Mouse (Mus musculus): ENCODE measurements at regions not wholly inside any gene's neighbourhood (a gene's known extent, or its start where the extent isn't known, plus 50 kb on each side); places are given as distances from the start of the nearest gene placed in this dataset.

DNA sequence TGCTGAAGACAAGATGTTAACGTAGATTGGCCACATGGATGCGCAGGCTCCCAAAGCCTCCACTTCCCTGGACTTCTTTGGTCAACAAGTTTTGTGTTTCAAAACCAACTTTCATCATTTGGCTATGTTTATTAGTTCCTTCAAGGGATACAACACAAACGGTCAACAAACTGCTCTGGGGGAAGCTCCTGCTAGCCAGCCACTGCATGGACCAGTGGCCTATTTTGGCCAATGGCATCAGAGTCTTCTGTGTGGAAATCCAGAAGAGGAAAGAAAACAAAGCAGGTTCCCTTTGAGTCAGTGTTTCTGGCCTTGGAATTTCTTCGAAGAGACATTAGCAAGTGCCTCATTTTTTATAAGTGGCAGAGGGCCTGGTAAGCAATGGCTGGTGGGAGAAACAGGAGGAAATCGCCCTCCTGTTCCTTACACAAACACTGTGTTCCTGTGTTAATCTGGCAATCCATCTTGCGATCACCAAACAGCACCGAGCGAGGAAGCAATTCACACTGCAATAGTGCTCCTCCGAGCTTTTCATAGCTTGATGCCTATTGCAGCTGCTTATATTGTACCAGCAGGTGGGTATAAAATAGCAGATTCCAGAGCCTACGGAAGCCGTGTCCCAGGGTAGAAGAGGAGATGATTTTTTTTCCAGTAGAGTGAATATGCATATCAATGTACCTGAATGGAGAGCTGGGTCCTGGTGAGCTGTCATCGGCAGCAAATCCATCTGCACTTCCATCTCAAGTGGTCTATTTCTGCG, 651.0 kb downstream of the Diaph3 start:
- DNase-seq (ENCODE audit: low spot score) = no peak
- no peaks in the 10 kb centered on the region for H3K9me3 ChIP-seq (ENCODE audit: control insufficient read depth, low read length)
- H3K4me3 ChIP-seq (replicated peaks; ENCODE audit: low read length) = no peak overlapping the region
- WGBS = 52% methylated on average over 13 of the region's 13 CpGs
- peak overlapping the region; percentile 15; the same call in 1 of the 2 replicates for H3K4me2 ChIP-seq (replicated peaks)
- peak; percentile 51; the same call in 1 of the 2 replicates for ATAC-seq (ENCODE audit: low FRiP score)
- H3K4me1 ChIP-seq (replicated peaks; ENCODE audit: control insufficient read depth, insufficient read depth, low read length) = peaks cover 21% of the 10 kb centered on the region
- H3K9ac ChIP-seq = peak overlapping the region; percentile 33; the same call in 1 of the 2 replicates
- H3K27ac ChIP-seq = peak overlapping the region; percentile 68
- H3K27me3 ChIP-seq (ENCODE audit: control insufficient read depth, insufficient read depth, low read length) = no peaks in the 10 kb centered on the region
- no peaks in the 10 kb centered on the region for H3K36me3 ChIP-seq (replicated peaks; ENCODE audit: control insufficient read depth, insufficient read depth)

DNA sequence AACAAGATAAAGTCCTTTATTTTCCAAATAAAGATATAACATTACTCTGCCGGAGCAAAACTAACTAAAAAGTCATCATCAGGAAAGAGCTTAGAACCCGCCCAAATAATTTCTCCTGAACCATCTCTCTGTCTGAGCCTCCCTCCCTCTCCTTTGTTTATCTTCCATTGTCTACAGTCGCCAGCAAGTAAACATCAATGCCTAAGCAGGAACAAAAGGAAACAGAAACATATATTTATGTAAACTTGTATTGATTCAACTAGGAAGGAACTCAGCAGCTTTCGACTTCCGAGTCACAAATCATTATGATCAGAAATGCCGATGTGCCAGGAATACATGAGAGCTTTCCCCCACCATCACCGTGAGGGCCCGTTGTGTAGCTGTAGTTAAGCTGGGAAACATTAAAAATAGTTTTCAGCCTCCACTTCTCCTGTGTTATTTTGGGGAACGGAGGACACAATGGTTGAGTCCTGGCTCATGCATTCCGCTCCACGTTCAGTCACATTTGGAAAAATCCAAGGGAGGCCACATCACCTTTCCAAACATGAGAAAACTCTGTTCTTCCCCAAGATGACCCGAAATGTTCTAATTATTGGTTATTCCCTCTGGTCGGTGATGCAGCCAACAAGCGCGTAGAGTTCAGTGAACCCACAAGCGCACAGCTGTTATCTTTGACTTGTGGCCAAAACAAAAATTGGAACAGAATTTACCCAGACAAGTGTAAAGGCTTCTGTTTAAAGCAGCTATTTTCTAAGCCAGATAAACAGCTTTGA, 651.8 kb downstream of the Diaph3 start:
- H3K9ac ChIP-seq = no peak overlapping the region
- DNase-seq (ENCODE audit: low spot score) (peak; percentile 65), ATAC-seq (ENCODE audit: low FRiP score) (no peak)
- H3K9me3 ChIP-seq (ENCODE audit: control insufficient read depth, low read length) = no peaks in the 10 kb centered on the region
- no peaks in the 10 kb centered on the region for H3K36me3 ChIP-seq (replicated peaks; ENCODE audit: control insufficient read depth, insufficient read depth)
- WGBS = 68% methylated on average over 16 of the region's 16 CpGs
- H3K27me3 ChIP-seq (ENCODE audit: control insufficient read depth, insufficient read depth, low read length) = no peaks in the 10 kb centered on the region
- no peak overlapping the region for H3K4me2 ChIP-seq (replicated peaks)
- H3K27ac ChIP-seq = peak overlapping the region; percentile 68; the same call in 1 of the 2 replicates
- no peak overlapping the region for H3K4me3 ChIP-seq (replicated peaks; ENCODE audit: low read length)
- peaks cover 21% of the 10 kb centered on the region for H3K4me1 ChIP-seq (replicated peaks; ENCODE audit: control insufficient read depth, insufficient read depth, low read length)

DNA sequence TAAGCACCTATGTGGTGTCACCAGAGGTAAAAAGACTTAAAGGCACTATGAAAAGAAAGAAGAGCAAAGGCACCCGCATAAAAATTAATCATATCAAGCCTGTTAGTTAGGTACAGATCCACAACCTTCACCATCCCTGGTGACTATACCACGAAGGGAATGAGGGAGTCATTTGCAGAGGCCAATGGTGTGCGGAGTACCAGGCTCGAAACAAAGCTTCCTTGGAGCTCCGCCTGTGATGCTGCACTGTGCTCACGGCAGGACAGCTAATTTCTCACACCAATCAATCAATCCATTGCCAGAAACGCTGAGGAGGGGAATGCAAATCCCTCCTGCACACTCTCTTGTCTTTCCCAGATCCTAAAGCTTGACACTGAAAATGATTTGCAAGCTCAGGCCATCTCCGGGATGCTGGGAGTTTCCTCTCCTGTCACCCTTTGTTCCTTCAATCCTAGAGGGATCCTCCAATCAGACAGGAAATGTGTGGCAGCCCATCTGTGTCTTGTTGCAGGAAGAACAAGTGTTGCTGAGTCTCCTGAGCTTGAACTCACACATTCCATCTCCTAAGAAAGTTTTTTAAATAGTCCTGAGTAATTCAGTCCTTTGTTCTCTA, 653.6 kb downstream of the Diaph3 start:
- ATAC-seq (ENCODE audit: low FRiP score) (peak; percentile 60; the same call in 1 of the 2 replicates), DNase-seq (ENCODE audit: low spot score) (no peak)
- no peak overlapping the region for H3K27ac ChIP-seq
- no peak overlapping the region for H3K4me3 ChIP-seq (replicated peaks; ENCODE audit: low read length)
- H3K4me1 ChIP-seq (replicated peaks; ENCODE audit: control insufficient read depth, insufficient read depth, low read length) = peaks cover 21% of the 10 kb centered on the region
- H3K36me3 ChIP-seq (replicated peaks; ENCODE audit: control insufficient read depth, insufficient read depth) = no peaks in the 10 kb centered on the region
- H3K9me3 ChIP-seq (ENCODE audit: control insufficient read depth, low read length) = no peaks in the 10 kb centered on the region
- 29% methylated on average over 8 of the region's 8 CpGs for whole genome bisulfite sequencing
- H3K27me3 ChIP-seq (ENCODE audit: control insufficient read depth, insufficient read depth, low read length) = no peaks in the 10 kb centered on the region
- no peak overlapping the region for H3K4me2 ChIP-seq (replicated peaks)
- 0 out of 2 replicates have a peak overlapping the region, but pooled peaks have one; percentile 13 for H3K9ac ChIP-seq

DNA sequence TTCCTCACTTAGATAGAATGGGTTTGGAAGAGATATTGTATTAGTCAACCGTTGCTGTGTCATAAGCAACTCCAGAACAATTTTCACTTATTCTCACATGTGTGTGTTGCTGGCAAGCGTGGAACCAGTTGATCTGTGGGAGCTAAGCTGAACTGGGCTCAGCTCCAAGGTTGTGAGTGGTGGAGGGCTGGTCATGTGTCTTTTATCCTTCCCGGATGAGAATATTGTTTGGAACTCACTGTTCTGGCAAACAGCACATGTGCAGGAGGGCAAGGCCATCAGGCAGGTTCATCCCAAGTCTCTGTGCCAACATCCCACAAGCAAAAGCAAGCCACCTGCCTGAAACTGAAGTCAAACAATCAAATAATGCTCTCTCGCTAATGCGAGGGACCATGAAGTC, 656.8 kb downstream of the Diaph3 start:
- no peak for DNase-seq (ENCODE audit: low spot score)
- WGBS = 83% methylated on average over 5 of the region's 5 CpGs

DNA sequence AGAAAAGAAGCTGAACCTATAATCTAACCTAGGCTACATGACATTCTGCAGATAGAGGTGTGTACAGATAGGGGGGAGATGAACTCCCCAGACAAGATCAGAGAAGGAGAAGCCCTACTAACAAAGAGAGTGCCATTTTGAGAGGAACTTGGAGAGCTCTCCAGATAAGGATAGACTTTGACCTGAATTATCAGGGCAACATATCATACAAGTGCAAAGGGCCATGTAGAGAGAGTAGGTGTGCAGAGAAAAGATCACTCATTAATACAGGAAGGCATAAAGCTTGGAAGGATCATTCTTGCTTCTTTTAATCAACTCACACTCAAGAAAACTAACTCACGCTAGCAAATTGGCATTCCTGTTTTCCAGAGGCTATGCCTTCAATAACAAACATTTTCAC, 667.4 kb downstream of the Diaph3 start:
- Histone ChIP-seq H3K4me2 (replicated peaks) (no peak overlapping the region), H3K27me3 (ENCODE audit: control insufficient read depth, insufficient read depth, low read length) (no peaks in the 10 kb centered on the region), H3K9ac (no peak overlapping the region), H3K9me3 (ENCODE audit: control insufficient read depth, low read length) (no peaks in the 10 kb centered on the region), H3K27ac (no peak overlapping the region), H3K4me1 (replicated peaks; ENCODE audit: control insufficient read depth, insufficient read depth, low read length) (no peaks in the 10 kb centered on the region), H3K4me3 (replicated peaks; ENCODE audit: low read length) (no peak overlapping the region), H3K36me3 (replicated peaks; ENCODE audit: control insufficient read depth, insufficient read depth) (no peaks in the 10 kb centered on the region)
- ATAC-seq (ENCODE audit: low FRiP score) (no peak), DNase-seq (ENCODE audit: low spot score) (no peak)
- WGBS = 97% methylated on average over 1 of the region's 1 CpGs

More for the DNA sequence above, 656.8 kb downstream of the Diaph3 start:
- Histone ChIP-seq H3K4me1 (replicated peaks; ENCODE audit: control insufficient read depth, insufficient read depth, low read length) (0 out of 2 replicates have a peak, but pooled peaks cover 5% of the 10 kb centered on the region), H3K4me2 (replicated peaks) (no peak overlapping the region), H3K4me3 (replicated peaks; ENCODE audit: low read length) (no peak overlapping the region), H3K9ac (no peak overlapping the region), H3K9me3 (ENCODE audit: control insufficient read depth, low read length) (no peaks in the 10 kb centered on the region), H3K27ac (no peak overlapping the region), H3K36me3 (replicated peaks; ENCODE audit: control insufficient read depth, insufficient read depth) (no peaks in the 10 kb centered on the region), H3K27me3 (ENCODE audit: control insufficient read depth, insufficient read depth, low read length) (no peaks in the 10 kb centered on the region)
- ATAC-seq (ENCODE audit: low FRiP score) = no peak

DNA sequence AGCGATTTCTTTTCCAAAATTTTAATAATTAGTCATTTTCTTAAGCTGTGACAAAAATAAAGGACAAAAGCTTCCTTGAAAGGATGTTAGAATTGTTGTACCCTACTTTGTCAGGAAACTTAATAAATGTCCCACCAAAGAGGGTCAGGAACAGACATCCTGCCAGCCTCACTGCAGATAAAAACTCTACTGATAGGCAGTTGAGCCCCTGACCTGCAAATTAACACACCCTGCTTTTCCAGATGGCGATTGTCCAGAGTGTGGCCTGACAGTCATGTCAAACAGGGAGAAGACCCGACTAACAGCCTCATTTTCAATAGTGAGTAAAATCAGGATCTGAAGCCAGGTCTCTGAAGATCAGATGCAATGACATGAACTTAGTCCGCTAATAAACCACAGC, 670.6 kb downstream of the Diaph3 start:
- Histone ChIP-seq H3K9me3 (ENCODE audit: control insufficient read depth, low read length) (no peaks in the 10 kb centered on the region), H3K4me3 (replicated peaks; ENCODE audit: low read length) (no peak overlapping the region), H3K27me3 (ENCODE audit: control insufficient read depth, insufficient read depth, low read length) (no peaks in the 10 kb centered on the region), H3K4me2 (replicated peaks) (no peak overlapping the region), H3K36me3 (replicated peaks; ENCODE audit: control insufficient read depth, insufficient read depth) (no peaks in the 10 kb centered on the region), H3K9ac (no peak overlapping the region), H3K27ac (no peak overlapping the region), H3K4me1 (replicated peaks; ENCODE audit: control insufficient read depth, insufficient read depth, low read length) (no peaks in the 10 kb centered on the region)
- WGBS = 69% methylated on average over 4 of the region's 4 CpGs
- DNase-seq (ENCODE audit: low spot score) (no peak), ATAC-seq (ENCODE audit: low FRiP score) (no peak)

DNA sequence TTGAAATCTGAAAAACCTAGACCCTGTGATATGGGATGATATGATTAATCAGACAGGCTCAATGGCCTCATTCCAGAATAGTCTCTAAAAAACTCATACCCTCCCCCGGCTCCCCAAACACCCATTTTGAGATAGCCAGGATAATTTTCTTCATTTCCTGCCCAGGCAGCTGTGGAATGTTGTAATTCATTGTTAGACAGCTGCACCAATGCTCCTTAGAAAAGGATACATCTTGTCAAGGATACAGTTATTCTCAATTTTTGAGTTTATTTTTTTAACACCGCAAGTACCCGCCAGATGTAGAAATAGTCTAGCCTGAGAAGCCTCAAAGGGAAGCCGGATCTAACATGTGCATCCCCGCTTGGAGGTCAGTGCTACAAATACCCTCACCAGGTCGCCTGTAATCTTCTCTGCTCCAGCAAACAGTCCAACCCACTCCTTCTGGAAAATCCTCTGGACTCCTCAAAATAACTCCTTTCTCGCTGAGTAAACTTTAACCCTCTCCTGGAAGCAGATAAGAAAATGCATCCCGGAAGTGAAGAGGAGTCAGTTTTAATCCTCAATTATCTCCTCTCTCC, 673.1 kb downstream of the Diaph3 start:
- DNase-seq (ENCODE audit: low spot score) (no peak), ATAC-seq (ENCODE audit: low FRiP score) (no peak)
- Histone ChIP-seq H3K9ac (no peak overlapping the region), H3K4me3 (replicated peaks; ENCODE audit: low read length) (no peak overlapping the region), H3K9me3 (ENCODE audit: control insufficient read depth, low read length) (no peaks in the 10 kb centered on the region), H3K27me3 (ENCODE audit: control insufficient read depth, insufficient read depth, low read length) (no peaks in the 10 kb centered on the region), H3K4me1 (replicated peaks; ENCODE audit: control insufficient read depth, insufficient read depth, low read length) (no peaks in the 10 kb centered on the region), H3K36me3 (replicated peaks; ENCODE audit: control insufficient read depth, insufficient read depth) (no peaks in the 10 kb centered on the region), H3K4me2 (replicated peaks) (no peak overlapping the region), H3K27ac (no peak overlapping the region)
- WGBS = 69% methylated on average over 8 of the region's 8 CpGs

DNA sequence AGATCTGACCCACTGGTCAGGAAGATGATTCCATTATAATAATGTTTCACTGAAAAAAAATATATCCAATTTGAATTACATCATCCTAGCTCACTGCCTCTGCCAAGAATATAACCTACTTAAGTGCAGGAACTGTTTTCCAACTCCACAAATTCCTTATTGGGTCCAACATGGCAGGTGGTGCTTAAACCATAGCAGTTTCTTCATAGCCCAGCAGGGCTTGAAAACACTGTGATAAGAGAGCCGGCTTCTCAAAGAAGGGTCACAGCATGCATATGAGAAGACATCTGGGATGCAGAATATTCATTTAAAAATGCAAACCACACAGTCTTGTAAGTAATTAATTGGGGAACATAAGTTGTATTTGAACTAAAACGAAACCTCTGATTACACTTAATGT, 677.6 kb downstream of the Diaph3 start:
- no peak overlapping the region for H3K27ac ChIP-seq
- no peak overlapping the region for H3K4me2 ChIP-seq (replicated peaks)
- DNase-seq (ENCODE audit: low spot score) (no peak), ATAC-seq (ENCODE audit: low FRiP score) (no peak)
- no peaks in the 10 kb centered on the region for H3K4me1 ChIP-seq (replicated peaks; ENCODE audit: control insufficient read depth, insufficient read depth, low read length)
- H3K9ac ChIP-seq = no peak overlapping the region
- no peaks in the 10 kb centered on the region for H3K27me3 ChIP-seq (ENCODE audit: control insufficient read depth, insufficient read depth, low read length)
- no peak overlapping the region for H3K4me3 ChIP-seq (replicated peaks; ENCODE audit: low read length)
- 71% methylated on average over 2 of the region's 2 CpGs for WGBS
- H3K36me3 ChIP-seq (replicated peaks; ENCODE audit: control insufficient read depth, insufficient read depth) = no peaks in the 10 kb centered on the region
- no peaks in the 10 kb centered on the region for H3K9me3 ChIP-seq (ENCODE audit: control insufficient read depth, low read length)

DNA sequence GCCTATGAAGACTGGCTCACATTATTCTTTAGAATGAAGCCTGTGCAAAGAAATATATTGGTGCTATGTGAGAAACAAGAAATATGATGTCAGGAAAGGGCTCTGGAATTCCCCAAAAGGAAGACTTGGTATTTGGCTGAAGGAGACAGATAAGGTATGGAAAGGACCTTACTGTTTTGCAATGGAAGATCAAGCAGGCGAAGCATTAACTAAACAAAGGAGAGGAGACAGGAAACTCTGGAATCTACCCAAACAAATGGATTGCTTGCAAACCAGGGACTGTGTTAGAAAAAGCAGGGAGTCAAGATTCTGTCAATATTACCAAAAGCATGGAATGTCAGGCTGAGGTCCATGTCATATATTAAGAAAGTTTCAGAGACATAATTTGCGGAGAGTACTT, 687.9 kb downstream of the Diaph3 start:
- H3K27ac ChIP-seq = no peak overlapping the region
- H3K4me3 ChIP-seq (replicated peaks; ENCODE audit: low read length) = no peak overlapping the region
- H3K4me1 ChIP-seq (replicated peaks; ENCODE audit: control insufficient read depth, insufficient read depth, low read length) = no peaks in the 10 kb centered on the region
- H3K27me3 ChIP-seq (ENCODE audit: control insufficient read depth, insufficient read depth, low read length) = no peaks in the 10 kb centered on the region
- no peak overlapping the region for H3K9ac ChIP-seq
- H3K9me3 ChIP-seq (ENCODE audit: control insufficient read depth, low read length) = no peaks in the 10 kb centered on the region
- 89% methylated on average over 2 of the region's 2 CpGs for WGBS
- H3K4me2 ChIP-seq (replicated peaks) = no peak overlapping the region
- no peaks in the 10 kb centered on the region for H3K36me3 ChIP-seq (replicated peaks; ENCODE audit: control insufficient read depth, insufficient read depth)
- DNase-seq (ENCODE audit: low spot score) (no peak), ATAC-seq (ENCODE audit: low FRiP score) (no peak)
